Mouse (Mus musculus): ENCODE data around the gene Arhgap17. TPM values are rescaled to one million over a fixed set of nuclear protein-coding genes. Genes with fewer than 3 reads are reported as not detected.

Arhgap17 gene
- polyA plus RNA-seq, 1 experiment from 2014 or later: 23.2 TPM

DNA sequence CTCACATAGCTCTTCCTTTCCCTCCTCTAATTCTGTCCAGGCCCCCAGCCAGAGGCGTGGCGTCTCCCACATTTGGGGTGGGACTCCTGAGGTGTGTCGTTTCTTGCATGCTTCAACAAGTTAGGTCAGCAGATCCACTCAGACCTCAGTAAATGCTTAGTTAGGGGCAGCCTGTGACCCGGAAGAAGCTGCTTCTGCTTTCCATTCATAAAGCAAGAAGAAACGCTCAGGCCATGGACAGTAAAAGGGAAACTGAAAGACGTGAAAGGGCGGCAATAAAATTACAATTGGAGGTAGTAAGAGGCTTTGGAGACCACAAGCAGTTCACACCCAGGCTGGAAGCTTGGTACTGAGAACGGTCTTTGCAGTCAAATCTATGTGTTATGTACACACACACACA is 27.7 kb upstream of the Arhgap17 start:
- H3K27ac ChIP-seq: no peak overlapping the region
- no peaks in the 10 kb centered on the region for H3K4me1 ChIP-seq
- H3K27me3 ChIP-seq: no peaks in the 10 kb centered on the region
- H3K9me3 ChIP-seq: no peaks in the 10 kb centered on the region
- H3K4me2 ChIP-seq (replicated peaks): no peak overlapping the region
- WGBS: 64% methylated on average over 8 of the region's 8 CpGs
- H3K36me3 ChIP-seq: peaks cover 19% of the 10 kb centered on the region
- no peak for ATAC-seq (ENCODE audit: low FRiP score, low read depth)
- H3K9ac ChIP-seq: no peak overlapping the region
- H3K4me3 ChIP-seq: no peak overlapping the region

DNA sequence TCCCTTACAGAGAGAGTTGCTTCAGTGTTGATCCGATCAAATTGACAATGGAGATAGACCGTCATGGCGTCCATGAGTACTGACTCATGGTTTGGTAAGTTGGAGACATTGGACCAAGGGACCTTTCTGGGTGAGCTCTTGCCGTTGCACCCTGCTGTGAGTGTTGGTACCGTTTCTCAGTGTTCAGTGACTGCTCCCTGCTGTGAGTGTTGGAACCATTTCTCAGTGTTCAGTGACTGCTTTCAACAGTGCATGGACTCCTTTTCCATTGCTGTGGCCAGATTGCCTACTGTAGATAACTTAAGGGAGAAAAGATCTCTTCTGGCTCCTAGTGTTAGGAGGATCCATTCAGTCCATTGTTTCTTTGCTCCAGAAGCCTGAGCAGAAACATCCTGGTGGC is 27.2 kb upstream of the Arhgap17 start:
- no peaks in the 10 kb centered on the region for H3K27me3 ChIP-seq
- H3K27ac ChIP-seq: no peak overlapping the region
- ATAC-seq (ENCODE audit: low FRiP score, low read depth): no peak
- H3K4me2 ChIP-seq (replicated peaks): no peak overlapping the region
- H3K4me3 ChIP-seq: no peak overlapping the region
- WGBS: 88% methylated on average over 5 of the region's 5 CpGs
- H3K9me3 ChIP-seq: no peaks in the 10 kb centered on the region
- H3K4me1 ChIP-seq: no peaks in the 10 kb centered on the region
- H3K9ac ChIP-seq: no peak overlapping the region
- peaks cover 18% of the 10 kb centered on the region; the same call in 1 of the 2 replicates for H3K36me3 ChIP-seq

DNA sequence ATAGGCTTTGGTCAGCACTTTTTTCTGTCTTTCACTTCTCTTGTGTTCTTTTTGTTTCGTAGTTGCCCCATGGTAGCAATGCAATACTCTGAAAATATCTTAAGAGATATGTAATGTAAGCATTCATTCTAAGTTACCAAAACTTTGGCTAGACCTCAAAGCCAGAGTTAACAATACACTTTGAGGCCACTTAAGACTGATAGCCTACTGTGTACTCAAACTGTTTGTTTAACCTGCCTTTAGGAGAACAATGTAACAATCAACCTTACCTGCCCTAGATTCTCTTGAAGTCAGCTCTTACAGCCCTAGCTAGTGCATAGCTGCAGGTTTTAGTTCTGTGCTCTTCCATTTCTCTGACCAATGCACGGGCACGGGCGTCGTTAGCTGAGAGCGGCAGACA is 24.6 kb upstream of the Arhgap17 start:
- no peak overlapping the region for H3K4me2 ChIP-seq (replicated peaks)
- no peak overlapping the region for H3K27ac ChIP-seq
- no peaks in the 10 kb centered on the region for H3K27me3 ChIP-seq
- H3K4me1 ChIP-seq: no peaks in the 10 kb centered on the region
- no peaks in the 10 kb centered on the region for H3K9me3 ChIP-seq
- H3K36me3 ChIP-seq: peaks cover 20% of the 10 kb centered on the region; the same call in 1 of the 2 replicates
- WGBS: 88% methylated on average over 6 of the region's 6 CpGs
- H3K4me3 ChIP-seq: no peak overlapping the region
- ATAC-seq (ENCODE audit: low FRiP score, low read depth): no peak
- no peak overlapping the region for H3K9ac ChIP-seq

DNA sequence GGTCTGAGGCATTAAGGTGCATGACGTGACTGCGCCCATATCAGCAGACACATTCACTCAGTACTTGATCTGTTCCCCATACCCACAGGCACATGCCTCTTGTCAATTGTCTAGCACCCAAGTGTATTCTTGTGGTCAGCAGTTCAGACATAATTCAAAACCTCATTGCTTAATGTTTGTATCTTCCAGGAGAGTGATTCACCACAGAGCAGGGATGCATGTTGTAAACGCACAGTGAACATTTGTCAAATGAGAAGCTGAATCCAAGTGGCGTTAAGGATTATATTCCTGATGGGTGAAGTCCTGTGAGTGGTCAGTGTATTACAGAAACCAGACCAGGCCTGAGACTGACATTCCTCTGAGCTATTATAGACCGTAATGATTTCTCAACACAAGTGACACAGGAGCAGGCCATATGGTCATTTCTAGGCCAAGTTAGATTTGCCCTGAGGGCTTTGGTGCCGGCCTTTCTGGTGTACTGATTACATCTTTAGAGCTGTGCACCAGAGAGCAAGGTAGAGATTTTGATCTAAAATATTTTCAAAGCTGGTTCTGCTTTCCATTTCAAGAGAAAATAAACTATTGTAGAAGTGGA is 20.1 kb upstream of the Arhgap17 start:
- H3K27ac ChIP-seq: no peak overlapping the region
- H3K9me3 ChIP-seq: no peaks in the 10 kb centered on the region
- H3K9ac ChIP-seq: 0 out of 2 replicates have a peak overlapping the region, but pooled peaks have one; percentile 8
- ATAC-seq (ENCODE audit: low FRiP score, low read depth): no peak
- H3K36me3 ChIP-seq: peaks cover 56% of the 10 kb centered on the region
- no peak overlapping the region for H3K4me2 ChIP-seq (replicated peaks)
- no peaks in the 10 kb centered on the region for H3K4me1 ChIP-seq
- 75% methylated on average over 6 of the region's 6 CpGs for WGBS
- no peaks in the 10 kb centered on the region for H3K27me3 ChIP-seq
- H3K4me3 ChIP-seq: no peak overlapping the region

DNA sequence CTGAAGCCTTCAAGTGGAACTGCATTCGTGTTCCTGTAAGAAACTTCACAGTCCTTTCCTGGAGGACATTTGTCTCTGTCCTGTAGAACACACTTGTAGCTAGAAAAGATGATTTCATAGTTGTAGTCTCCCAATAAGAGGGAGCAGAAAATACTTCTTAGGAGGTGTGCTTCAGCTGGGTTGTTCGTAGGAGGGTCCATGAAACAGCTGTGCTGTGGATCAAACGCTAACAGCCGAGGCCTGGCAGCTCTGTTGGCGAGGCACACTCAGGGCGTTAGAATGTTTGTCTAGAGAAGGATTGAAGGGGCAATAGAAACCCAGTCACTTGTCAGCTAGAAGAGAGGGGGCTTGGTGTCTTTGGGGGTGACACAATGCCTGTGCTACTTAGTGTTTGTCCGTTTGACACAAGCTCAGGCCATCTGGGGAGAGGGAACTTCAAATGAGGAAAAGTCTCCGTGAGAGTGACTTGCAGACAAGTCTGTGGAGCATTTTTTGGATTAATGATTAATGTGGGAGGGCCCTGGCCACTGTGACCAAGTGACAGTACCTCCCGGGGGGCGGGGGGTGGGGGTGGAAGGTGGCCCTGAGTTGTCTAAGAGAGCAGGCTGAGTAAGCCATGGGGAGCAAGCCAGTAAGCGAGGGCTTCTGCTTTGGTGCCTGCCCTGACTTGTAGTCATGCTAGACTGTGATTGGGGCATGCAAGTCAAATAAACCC is 16.1 kb upstream of the Arhgap17 start:
- Histone ChIP-seq H3K9me3 (no peaks in the 10 kb centered on the region), H3K4me1 (no peaks in the 10 kb centered on the region), H3K27ac (no peak overlapping the region), H3K4me3 (no peak overlapping the region), H3K4me2 (replicated peaks) (no peak overlapping the region), H3K27me3 (no peaks in the 10 kb centered on the region), H3K36me3 (peaks cover 47% of the 10 kb centered on the region), H3K9ac (no peak overlapping the region)
- 71% methylated on average over 11 of the region's 11 CpGs for WGBS
- ATAC-seq (ENCODE audit: low FRiP score, low read depth): no peak

DNA sequence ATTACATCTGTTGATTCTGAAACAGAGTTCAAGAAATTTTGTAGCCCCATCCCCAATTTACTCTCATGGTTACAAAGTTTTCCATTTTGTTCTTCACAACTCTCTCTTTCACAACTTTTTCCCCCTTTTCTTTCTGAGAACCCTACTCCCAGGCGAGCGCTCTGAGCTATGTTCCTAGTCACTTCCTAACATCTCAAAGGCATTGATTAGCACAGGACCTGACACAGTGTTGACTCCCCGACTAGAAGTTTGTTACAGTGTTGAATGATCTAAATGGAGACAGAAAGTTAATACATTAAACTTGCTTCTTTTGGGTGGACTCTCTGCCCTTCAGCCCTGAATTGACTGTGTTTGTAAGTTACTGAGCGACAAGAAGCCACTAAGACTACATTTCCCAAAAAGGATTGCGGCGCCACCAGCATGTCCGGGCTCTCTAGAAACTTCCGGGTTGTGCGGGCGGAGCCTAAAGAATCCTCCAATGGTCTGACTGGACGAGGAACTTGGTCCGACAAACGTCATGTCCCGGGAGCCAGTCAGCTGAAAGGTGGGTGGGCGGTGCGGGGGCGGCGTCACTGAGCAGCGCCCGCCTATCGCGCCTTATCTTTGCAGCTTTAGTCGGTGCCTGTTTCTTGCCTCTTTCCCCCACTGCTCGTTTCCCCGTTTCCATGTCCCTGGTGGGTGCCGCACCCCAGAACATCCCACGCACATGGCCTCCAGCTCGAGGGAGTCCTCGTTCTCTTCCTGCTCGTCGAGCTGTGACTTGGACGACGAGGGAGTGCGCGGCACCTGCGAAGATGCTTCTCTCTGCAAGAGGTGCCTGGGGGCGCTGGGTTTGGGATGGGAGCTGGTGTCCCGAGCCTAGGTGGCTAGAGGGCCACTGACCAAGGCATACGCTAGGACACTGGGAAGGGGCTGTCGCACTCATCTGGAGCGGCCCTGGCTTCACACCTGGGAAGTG is 8.0 kb upstream of the Arhgap17 start:
- peak; percentile 100 for ATAC-seq (ENCODE audit: low FRiP score, low read depth)
- Histone ChIP-seq H3K4me2 (replicated peaks) (peak overlapping the region; percentile 85), H3K27ac (no peak overlapping the region)

DNA sequence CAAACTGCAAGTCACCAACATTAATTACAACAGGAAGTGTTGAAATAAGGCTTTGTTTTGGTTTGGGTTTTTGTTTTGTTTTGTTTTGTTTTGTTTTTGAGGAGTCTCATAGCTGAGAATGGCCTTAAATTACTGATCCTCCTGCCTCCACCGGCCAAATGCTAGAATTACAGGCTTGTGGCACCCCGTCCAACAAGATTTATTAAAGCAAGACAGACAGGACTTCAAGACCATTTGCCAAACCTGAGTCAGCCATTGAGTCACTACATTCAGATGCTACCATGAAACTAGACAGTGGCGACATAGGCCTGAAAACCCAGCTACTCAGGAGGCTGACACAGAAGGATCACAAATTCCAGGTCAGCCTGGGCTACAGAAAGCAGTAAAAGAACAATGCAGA is 1.8 kb upstream of the Arhgap17 start:
- 49% methylated on average over 3 of the region's 3 CpGs for WGBS
- Histone ChIP-seq H3K9ac (no peak overlapping the region), H3K4me3 (no peak overlapping the region), H3K4me1 (peaks cover 30% of the 10 kb centered on the region), H3K27me3 (no peaks in the 10 kb centered on the region), H3K36me3 (no peaks in the 10 kb centered on the region), H3K9me3 (no peaks in the 10 kb centered on the region), H3K27ac (no peak overlapping the region), H3K4me2 (replicated peaks) (no peak overlapping the region)
- ATAC-seq (ENCODE audit: low FRiP score, low read depth): no peak

More for the DNA sequence above, 8.0 kb upstream of the Arhgap17 start:
- peak overlapping the region; percentile 86 for H3K4me3 ChIP-seq
- no peaks in the 10 kb centered on the region for H3K9me3 ChIP-seq
- no peaks in the 10 kb centered on the region for H3K27me3 ChIP-seq
- H3K36me3 ChIP-seq: no peaks in the 10 kb centered on the region
- H3K4me1 ChIP-seq: peaks cover 13% of the 10 kb centered on the region
- peak overlapping the region; percentile 80 for H3K9ac ChIP-seq
- WGBS: 4% methylated on average over 41 of the region's 41 CpGs

DNA sequence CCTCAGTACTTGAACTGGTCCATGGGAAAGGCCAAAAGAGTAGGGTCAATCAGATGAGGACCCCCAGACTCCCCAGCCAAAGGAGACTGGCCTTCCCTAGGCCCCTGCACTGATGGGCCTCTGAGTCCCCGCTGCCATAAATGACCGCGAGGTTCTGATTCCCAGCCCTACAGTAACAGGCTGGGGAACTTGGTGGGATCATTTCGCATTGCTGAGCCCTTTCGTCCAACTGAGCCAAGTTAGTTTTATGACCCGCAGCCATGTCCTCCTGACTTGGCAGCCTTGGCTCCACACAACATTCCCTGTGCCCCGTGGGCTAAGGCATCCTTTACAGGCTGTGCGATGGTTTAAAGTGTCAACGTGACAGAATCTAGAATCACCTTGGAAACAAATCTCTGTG is 985 bp upstream of the Arhgap17 start:
- H3K9me3 ChIP-seq: no peaks in the 10 kb centered on the region
- H3K27me3 ChIP-seq: no peaks in the 10 kb centered on the region
- peak overlapping the region; percentile 91 for H3K9ac ChIP-seq
- no peaks in the 10 kb centered on the region for H3K36me3 ChIP-seq
- peaks cover 38% of the 10 kb centered on the region for H3K4me1 ChIP-seq
- peak overlapping the region; percentile 73; the same call in 1 of the 2 replicates for H3K27ac ChIP-seq
- peak overlapping the region; percentile 76 for H3K4me3 ChIP-seq
- peak overlapping the region; percentile 80 for H3K4me2 ChIP-seq (replicated peaks)
- 37% methylated on average over 9 of the region's 9 CpGs for WGBS
- ATAC-seq (ENCODE audit: low FRiP score, low read depth): no peak

DNA sequence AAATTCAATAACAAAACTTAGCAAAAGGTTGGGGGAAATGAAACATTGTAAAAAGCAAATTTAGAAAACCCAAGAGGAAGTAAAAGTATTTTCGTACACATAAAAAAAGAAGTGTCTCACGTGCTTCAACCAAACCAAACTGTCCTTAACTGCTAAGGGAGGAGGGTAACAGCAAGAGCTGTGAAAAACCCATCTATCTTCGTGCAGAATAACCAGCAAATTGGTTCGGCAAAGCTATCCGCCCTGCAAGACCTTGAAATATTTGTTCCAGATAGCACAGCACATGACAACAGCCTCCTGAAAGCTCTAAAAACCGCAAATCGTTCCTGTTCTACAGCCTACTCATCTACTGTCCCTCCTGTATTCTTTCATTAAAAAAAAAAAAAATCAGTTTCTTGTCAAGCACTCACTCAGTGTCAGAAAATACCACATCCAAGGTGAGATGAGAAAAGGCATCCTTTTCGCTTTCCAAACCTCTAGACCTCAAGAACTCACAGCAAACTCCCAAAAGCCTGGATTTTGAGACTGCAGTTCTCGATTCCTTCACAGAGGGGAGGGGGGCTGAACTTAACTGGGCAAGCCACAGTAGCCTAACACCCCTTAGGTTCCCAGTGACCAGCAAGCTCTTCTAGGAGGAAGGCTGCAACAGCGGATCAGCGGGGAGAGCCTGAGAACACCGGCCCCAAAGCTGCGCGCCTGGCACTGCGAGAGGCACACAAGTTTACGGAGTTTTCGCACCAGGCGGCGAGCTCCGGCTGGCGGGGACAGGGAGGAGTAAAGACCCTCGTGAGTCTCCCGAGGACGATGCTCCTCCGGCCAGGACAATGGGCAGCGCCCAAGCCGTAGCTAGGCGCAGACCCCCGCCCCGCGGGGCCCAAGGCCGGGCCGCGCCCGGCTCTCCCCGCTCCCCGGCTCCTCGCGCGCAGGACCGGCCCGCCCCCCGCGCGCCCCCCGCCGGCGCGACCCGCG is 653 bp downstream of the Arhgap17 start:
- Histone ChIP-seq H3K27ac (peak overlapping the region; percentile 89), H3K27me3 (no peaks in the 10 kb centered on the region), H3K4me2 (replicated peaks) (peak overlapping the region; percentile 80), H3K9me3 (no peaks in the 10 kb centered on the region), H3K4me1 (peaks cover 49% of the 10 kb centered on the region), H3K36me3 (no peaks in the 10 kb centered on the region), H3K4me3 (peak overlapping the region; percentile 76), H3K9ac (peak overlapping the region; percentile 91)
- ATAC-seq (ENCODE audit: low FRiP score, low read depth): peak; percentile 66; the same call in 1 of the 2 replicates
- WGBS: under 1% methylated on average over 47 of the region's 51 CpGs

DNA sequence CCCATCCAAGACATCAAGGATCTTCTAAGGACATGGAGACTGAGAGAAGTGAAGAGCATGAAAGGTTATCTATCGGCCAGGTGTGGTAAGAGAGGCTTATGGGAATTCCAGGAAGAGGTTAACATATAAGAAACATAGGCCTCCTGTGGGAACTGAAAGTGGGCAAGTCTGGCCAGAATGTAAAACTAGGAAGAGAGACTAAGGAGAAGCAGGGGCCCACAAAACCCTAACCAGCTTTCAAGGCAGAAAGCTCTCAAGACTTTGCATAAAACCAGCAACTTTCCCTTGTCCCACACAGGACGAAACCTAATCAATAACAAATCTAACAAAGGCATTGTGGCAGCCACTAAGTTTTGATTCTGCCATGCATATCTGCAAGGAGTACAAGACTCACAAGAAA is 1.5 kb downstream of the Arhgap17 start:
- Histone ChIP-seq H3K9ac (peak overlapping the region; percentile 91), H3K27me3 (no peaks in the 10 kb centered on the region), H3K4me1 (peaks cover 58% of the 10 kb centered on the region), H3K27ac (no peak overlapping the region), H3K4me2 (replicated peaks) (peak overlapping the region; percentile 80), H3K4me3 (peak overlapping the region; percentile 76), H3K36me3 (no peaks in the 10 kb centered on the region), H3K9me3 (no peaks in the 10 kb centered on the region)
- WGBS: 69% methylated on average over 2 of the region's 2 CpGs
- no peak for ATAC-seq (ENCODE audit: low FRiP score, low read depth)
